Mouse (Mus musculus) liver, embryonic 14.5 days (tissue): ENCODE results near the gene Taf1.

Source experiments
- CTCF ChIP-seq: IDR thresholded peaks from 2 replicates; pipeline ENCODE4 v1.5.1; 2016; ENCODE audit warnings: antibody characterized with exemption, low read depth, control low read depth
- EP300 ChIP-seq: IDR thresholded peaks from 2 replicates; pipeline ENCODE4 v1.6.1; 2016; ENCODE audit warnings: antibody characterized with exemption, low read depth

- TF ChIP-seq CTCF, result no peak
- TF ChIP-seq EP300, result no peak
Observed at GRCm38 (mm10) chrX:101518006-101518405, 14.5 kb upstream of the Taf1 start.
